Mouse (Mus musculus) cerebellum, adult 2 months (tissue): ENCODE results near the gene H2-Ab1. TPM values are rescaled to one million over a fixed set of nuclear protein-coding genes. Genes with fewer than 3 reads are reported as not detected.

Experiments used
- DNase-seq, 2 experiments: peaks; one replicate each; pipeline ENCODE4 v3.0.0; 2021
- H3K27ac ChIP-seq: fragments of 200-500 bp; 2 replicates; pipeline ENCODE4 v1.5.1; 2012; ENCODE audit warnings: low read length, control low read depth, inconsistent platforms; ENCODE audit not compliant: insufficient read depth
- H3K27me3 ChIP-seq: fragments of 200-500 bp; 2 replicates; pipeline ENCODE4 v1.6.1; 2012; ENCODE audit warnings: inconsistent platforms, mild to moderate bottlenecking, low read length, moderate library complexity; ENCODE audit not compliant: control insufficient read depth, insufficient read depth
- H3K4me1 ChIP-seq: fragments of 200-500 bp; 2 replicates; pipeline ENCODE4 v1.6.1; 2011; ENCODE audit warnings: low read length; ENCODE audit not compliant: control insufficient read depth, insufficient read depth
- H3K4me3 ChIP-seq: fragments of 200-500 bp; replicated peaks from 2 replicates; pipeline ENCODE3; 2011; ENCODE audit warnings: mild to moderate bottlenecking, low read depth, low read length, control low read depth; ENCODE audit not compliant: insufficient read depth
- CTCF ChIP-seq: fragments of 200-500 bp; IDR thresholded peaks from 2 replicates; pipeline ENCODE4 v1.5.1; 2011; ENCODE audit warnings: low read depth, mild to moderate bottlenecking, control low read depth, low read length, moderate library complexity, borderline replicate concordance; ENCODE audit not compliant: insufficient read depth
- POLR2A ChIP-seq: fragments of 200-500 bp; IDR thresholded peaks from 2 replicates; pipeline ENCODE4 v1.6.1; 2011; ENCODE audit warnings: low read length, control low read depth, borderline replicate concordance; ENCODE audit not compliant: insufficient read depth
- WGBS: fragments of 180-500 bp; shearing (Covaris S2); methylation state at CpG from one replicate; pipeline ENCODE4 v1.1.7; 2018; 5-methylcytosine and 5-hydroxymethylcytosine counted together
- polyA plus RNA-seq: library from polyadenylated mRNA; depleted of rRNA; stranded (reverse); fragments of >200 nt; gene quantifications from 2 replicates; pipeline ENCODE4 v1.2.3, GENCODE M21; 2012

Gene H2-Ab1
- polyA plus RNA-seq, 1 experiment = 4.0 TPM

- no peaks in the 10 kb centered on the region for H3K27me3 ChIP-seq
- no peak overlapping the region for H3K4me3 ChIP-seq
- H3K4me1 ChIP-seq = no peaks in the 10 kb centered on the region; the same call in 1 of the 2 replicates
- H3K27ac ChIP-seq = no peak overlapping the region
- no peak for DNase-seq
- TF ChIP-seq POLR2A (no peak), CTCF (no peak)
- WGBS = 71% methylated on average over 1 of the region's 1 CpGs
These were observed 23.1 kb downstream of the H2-Ab1 start for GRCm38 (mm10) chr17:34280499-34281038.

DNA sequence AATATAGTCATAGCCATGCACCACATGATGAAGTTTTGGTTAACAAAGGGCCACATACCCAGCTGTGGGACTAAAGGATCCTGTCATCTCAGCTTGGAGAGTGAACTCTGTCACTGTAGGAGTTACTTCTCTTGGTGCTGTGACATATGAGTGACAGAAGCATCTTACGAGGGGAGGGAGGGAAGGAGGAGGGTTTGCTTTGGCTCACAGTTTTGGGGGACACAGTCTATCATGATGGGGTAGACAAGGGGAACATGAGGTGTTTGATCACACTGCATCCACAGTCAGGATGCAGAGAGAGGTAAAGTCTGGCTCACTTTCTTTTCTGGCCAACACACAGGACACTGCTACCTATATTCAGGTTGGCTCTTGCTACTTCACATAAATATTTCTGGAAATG is 24.3 kb downstream of the H2-Ab1 start:
- WGBS = 62% methylated on average over 1 of the region's 1 CpGs
- H3K4me1 ChIP-seq = no peaks in the 10 kb centered on the region; the same call in 1 of the 2 replicates
- TF ChIP-seq POLR2A = no peak
- TF ChIP-seq CTCF = no peak

GRCm38 (mm10) chr17:34285371-34285770 is 27.9 kb downstream of the H2-Ab1 start:
- TF ChIP-seq CTCF (no peak), POLR2A (no peak)
- 69% methylated on average over 4 of the region's 4 CpGs for WGBS

More for the DNA sequence above, 24.3 kb downstream of the H2-Ab1 start:
- Histone ChIP-seq H3K27me3 (no peaks in the 10 kb centered on the region), H3K27ac (no peak overlapping the region), H3K4me3 (no peak overlapping the region)
- no peak for DNase-seq

GRCm38 (mm10) chr17:34285848-34286247 is 28.4 kb downstream of the H2-Ab1 start:
- TF ChIP-seq POLR2A (no peak), CTCF (peak; percentile 14; the same call in 1 of the 2 replicates)

More at GRCm38 (mm10) chr17:34285371-34285770, 27.9 kb downstream of the H2-Ab1 start:
- Histone ChIP-seq H3K27me3 (no peaks in the 10 kb centered on the region), H3K4me1 (no peaks in the 10 kb centered on the region; the same call in 1 of the 2 replicates), H3K27ac (no peak overlapping the region), H3K4me3 (no peak overlapping the region)
- DNase-seq = no peak

GRCm38 (mm10) chr17:34286501-34286900 is 29.0 kb downstream of the H2-Ab1 start:
- no peak for DNase-seq
- no peaks in the 10 kb centered on the region for H3K4me1 ChIP-seq
- H3K27me3 ChIP-seq = no peaks in the 10 kb centered on the region
- 87% methylated on average over 5 of the region's 5 CpGs for WGBS
- TF ChIP-seq POLR2A (no peak), CTCF (no peak)
- H3K27ac ChIP-seq = no peak overlapping the region
- no peak overlapping the region for H3K4me3 ChIP-seq

More at GRCm38 (mm10) chr17:34285848-34286247, 28.4 kb downstream of the H2-Ab1 start:
- 36% methylated on average over 4 of the region's 4 CpGs for WGBS
- H3K27ac ChIP-seq = no peak overlapping the region
- no peak for DNase-seq
- no peaks in the 10 kb centered on the region for H3K27me3 ChIP-seq
- no peaks in the 10 kb centered on the region; the same call in 1 of the 2 replicates for H3K4me1 ChIP-seq
- no peak overlapping the region for H3K4me3 ChIP-seq

DNA sequence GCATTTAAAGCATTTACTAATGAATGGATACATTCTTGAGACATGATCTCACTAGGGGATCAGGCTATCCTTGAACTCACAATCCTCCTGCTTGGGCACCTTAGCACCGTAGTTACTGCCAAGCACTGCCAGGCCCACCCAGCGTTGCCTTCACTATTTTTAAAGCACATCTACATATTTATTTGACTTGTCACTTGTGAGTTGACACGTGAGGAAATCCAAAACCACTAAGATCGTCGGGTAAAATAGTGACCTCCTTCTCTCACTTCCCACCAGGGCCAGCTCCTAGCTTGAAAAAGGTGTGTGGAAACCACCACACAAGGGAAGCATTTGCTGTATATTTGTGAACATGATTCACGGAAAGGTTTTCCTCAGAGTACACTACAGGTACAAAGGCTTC is 29.5 kb downstream of the H2-Ab1 start:
- H3K4me1 ChIP-seq = no peaks in the 10 kb centered on the region
- no peak overlapping the region for H3K27ac ChIP-seq
- no peak for DNase-seq
- WGBS = 68% methylated on average over 6 of the region's 6 CpGs
- no peak overlapping the region for H3K4me3 ChIP-seq
- TF ChIP-seq POLR2A (no peak), CTCF (no peak)
- H3K27me3 ChIP-seq = no peaks in the 10 kb centered on the region

- Histone ChIP-seq H3K27ac (no peak within 1 kb of the TSS), H3K4me1 (no peaks in the 10 kb centered on the region), H3K27me3 (no peaks in the 10 kb centered on the region), H3K4me3 (no peak within 1 kb of the TSS)
- 13% methylated on average over 8 of the region's 8 CpGs for WGBS
- DNase-seq = peak; percentile 47
- no peak for TF ChIP-seq POLR2A
- no peak for TF ChIP-seq CTCF
These were observed 30.2 kb downstream of the H2-Ab1 start, which contains the start of gene H2-Aa for GRCm38 (mm10) chr17:34287648-34288047. TSS of gene H2-Aa (minus strand) at chr17:34287823.

GRCm38 (mm10) chr17:34288131-34288530 is 30.6 kb downstream of the H2-Ab1 start:
- DNase-seq = no peak
- H3K4me1 ChIP-seq = no peaks in the 10 kb centered on the region
- H3K4me3 ChIP-seq = no peak overlapping the region
- no peak overlapping the region for H3K27ac ChIP-seq
- WGBS = 56% methylated on average over 3 of the region's 3 CpGs
- TF ChIP-seq POLR2A (no peak), CTCF (no peak)
- H3K27me3 ChIP-seq = no peaks in the 10 kb centered on the region
